Mouse (Mus musculus): ENCODE results near the gene Eef1akmt2. TPM values are rescaled to one million over a fixed set of nuclear protein-coding genes. Genes with fewer than 3 reads are reported as not detected.

Gene Eef1akmt2
- polyA plus RNA-seq, 1 experiment from 2014 or later = 98.9 TPM

DNA sequence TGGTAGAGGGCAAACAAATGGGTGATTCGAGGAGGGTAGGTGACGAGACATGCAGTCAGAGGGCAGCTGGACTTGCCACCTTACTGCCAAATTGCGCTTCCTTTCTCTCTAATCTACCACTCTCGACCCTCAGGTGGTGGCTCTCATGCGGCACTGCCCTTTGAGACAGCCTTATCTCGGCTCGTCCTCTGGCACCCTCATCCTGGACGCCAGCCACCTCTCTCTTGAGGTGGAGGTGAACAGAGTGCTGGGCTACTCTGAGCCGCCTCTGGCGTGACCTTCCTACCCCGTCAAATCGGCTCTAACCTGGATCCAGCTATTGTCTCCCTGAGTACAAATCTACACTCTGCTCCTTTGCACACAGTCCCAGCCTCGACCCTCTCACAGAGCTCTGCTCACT lies 73.8 kb downstream of the Eef1akmt2 start:
- H3K4me1 ChIP-seq (replicated peaks) = peaks cover 31% of the 10 kb centered on the region
- H3K27ac ChIP-seq = no peak overlapping the region
- H3K9ac ChIP-seq (replicated peaks) = no peak overlapping the region
- no peak for ATAC-seq
- no peaks in the 10 kb centered on the region for H3K27me3 ChIP-seq
- no peak overlapping the region for H3K4me2 ChIP-seq (replicated peaks)
- peaks cover 40% of the 10 kb centered on the region for H3K36me3 ChIP-seq
- no peaks in the 10 kb centered on the region for H3K9me3 ChIP-seq
- 95% methylated on average over 13 of the region's 13 CpGs for WGBS
- no peak overlapping the region for H3K4me3 ChIP-seq (replicated peaks)

DNA sequence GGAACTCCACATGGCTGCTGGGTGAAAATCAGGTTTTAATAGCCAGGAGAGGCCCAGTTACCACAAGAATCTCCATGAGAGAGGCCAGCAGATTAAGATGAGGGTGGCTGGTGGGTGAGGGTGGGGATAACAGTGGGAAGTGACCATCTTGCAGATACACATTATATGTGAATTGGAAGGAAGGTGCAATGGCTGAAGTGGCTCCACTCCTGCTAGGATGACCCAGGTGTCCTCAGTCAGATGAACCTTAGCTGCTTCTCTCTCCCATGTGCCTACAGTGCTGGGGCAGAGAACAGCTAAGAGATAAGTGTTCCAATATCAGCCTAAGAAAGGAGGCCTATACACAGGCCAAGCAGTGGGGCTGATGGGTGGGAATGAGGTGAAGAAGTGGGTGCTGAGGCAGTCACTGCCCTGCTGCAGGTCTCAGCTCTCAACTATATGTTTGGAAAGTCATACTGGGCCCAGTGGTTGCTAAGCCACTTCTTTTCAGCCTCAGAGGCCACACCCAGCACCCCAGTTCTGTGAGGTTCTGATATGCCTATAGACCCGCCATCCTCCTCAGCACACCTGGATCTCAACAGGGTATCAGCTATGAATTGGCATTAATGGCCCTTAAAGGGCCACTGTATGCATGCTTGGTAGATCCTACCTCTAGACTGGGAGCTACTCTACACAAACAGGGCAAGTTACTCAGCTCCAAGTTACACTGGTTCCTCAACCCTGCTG lies 74.6 kb downstream of the Eef1akmt2 start:
- Histone ChIP-seq H3K9ac (replicated peaks) (no peak overlapping the region), H3K27me3 (no peaks in the 10 kb centered on the region), H3K4me3 (replicated peaks) (no peak overlapping the region), H3K4me2 (replicated peaks) (no peak overlapping the region), H3K9me3 (no peaks in the 10 kb centered on the region), H3K4me1 (replicated peaks) (peaks cover 31% of the 10 kb centered on the region), H3K27ac (no peak overlapping the region), H3K36me3 (peaks cover 40% of the 10 kb centered on the region)
- WGBS = 71% methylated on average over 1 of the region's 1 CpGs
- ATAC-seq = no peak

Other genes with a start within 250 kb of the Eef1akmt2 start
- 21.0 and 21.2 TPM in 2 replicates for gene Lhpp, start 242.0 kb downstream of the Eef1akmt2 start, polyA plus RNA-seq (2015; fragmentation: Nextera tagmentation; extraction: Ambion mirVana)
- 21.7 and 23.4 TPM in 2 replicates for gene Fam53b, start 38.8 kb downstream of the Eef1akmt2 start, polyA plus RNA-seq (2015; fragmentation: Nextera tagmentation; extraction: Ambion mirVana)
- 37.1 and 41.8 TPM in 2 replicates for gene Abraxas2, start 6.6 kb upstream of the Eef1akmt2 start, polyA plus RNA-seq (2015; fragmentation: Nextera tagmentation; extraction: Ambion mirVana)
- 18.6 and 20.5 TPM in 2 replicates for gene Zranb1, start 78.5 kb upstream of the Eef1akmt2 start, polyA plus RNA-seq (2015; fragmentation: Nextera tagmentation; extraction: Ambion mirVana)

Data from midbrain, embryonic 13.5 days (tissue).